Mouse (Mus musculus): ENCODE results near the gene Pappa. TPM values are rescaled to one million over a fixed set of nuclear protein-coding genes. Genes with fewer than 3 reads are reported as not detected.

The Pappa gene
- total RNA-seq, 2 experiments from 2014 or later = 1.9 to 2.2 TPM

- no peak for DNase-seq
Measured at GRCm38 (mm10) chr4:65273299-65273851, 149.4 kb downstream of the Pappa start.

GRCm38 (mm10) chr4:65278451-65279271 is 154.7 kb downstream of the Pappa start:
- no peak for DNase-seq

GRCm38 (mm10) chr4:65279272-65279653 is 155.3 kb downstream of the Pappa start:
- DNase-seq = no peak

- no peak for DNase-seq
Measured at GRCm38 (mm10) chr4:65279979-65280677, 156.2 kb downstream of the Pappa start.

GRCm38 (mm10) chr4:65280888-65281287 is 156.9 kb downstream of the Pappa start:
- DNase-seq = no peak

GRCm38 (mm10) chr4:65283611-65284010 is 159.6 kb downstream of the Pappa start:
- no peak for DNase-seq

- no peak for DNase-seq
Measured at GRCm38 (mm10) chr4:65285165-65285564, 161.2 kb downstream of the Pappa start.

- no peak for DNase-seq
Measured at GRCm38 (mm10) chr4:65289247-65289646, 165.3 kb downstream of the Pappa start.

- no peak for DNase-seq
Measured at GRCm38 (mm10) chr4:65295741-65296140, 171.8 kb downstream of the Pappa start.

- no peak for DNase-seq
Measured at GRCm38 (mm10) chr4:65296356-65296967, 172.5 kb downstream of the Pappa start.

- no peak for DNase-seq
Measured at GRCm38 (mm10) chr4:65296968-65297499, 173.1 kb downstream of the Pappa start.

GRCm38 (mm10) chr4:65298212-65299181 is 174.5 kb downstream of the Pappa start:
- no peak for DNase-seq

- DNase-seq = no peak
Measured at GRCm38 (mm10) chr4:65299365-65299764, 175.4 kb downstream of the Pappa start.

- no peak for DNase-seq
Measured at GRCm38 (mm10) chr4:65300431-65300830, 176.5 kb downstream of the Pappa start.

GRCm38 (mm10) chr4:65302666-65303065 is 178.7 kb downstream of the Pappa start:
- no peak for DNase-seq

GRCm38 (mm10) chr4:65317877-65318525 is 194.0 kb downstream of the Pappa start:
- no peak for DNase-seq

GRCm38 (mm10) chr4:65321340-65321739 is 197.4 kb downstream of the Pappa start:
- DNase-seq = no peak

GRCm38 (mm10) chr4:65321959-65322358 is 198.0 kb downstream of the Pappa start:
- no peak for DNase-seq

- DNase-seq = no peak
Measured at GRCm38 (mm10) chr4:65325816-65326215, 201.8 kb downstream of the Pappa start.

- no peak for DNase-seq
Measured at GRCm38 (mm10) chr4:65328486-65329308, 204.7 kb downstream of the Pappa start.

All from gastrocnemius, postnatal 10 days (tissue).